ENCODE assay signal across 17 mouse cellular contexts in genomic region chr3:83965333-83965732, GRCm38 (mm10).
DNase-seq lines count a peak whose midpoint lies in the region; ATAC-seq and TF ChIP-seq lines count a peak whose summit lies in the region.
"Had no signal": no experiment of that assay in that cellular context is flagged by ENCODE, and none has a peak within 500 bp of the region (broad histone marks: within the 10 kb centered on the region; RNA-seq: fewer than 3 reads in every experiment).

No protein-coding gene starts in this region.

- no peak for TF ChIP-seq EP300 in heart, postnatal 0 days (IDR thresholded peaks at IDR 0.05; ENCODE audit: low read depth)

- intact Hi-C loops in left cerebral cortex, postnatal 14 days (cut with DNase I) = no loop called here

- H3K4me1 ChIP-seq in forebrain, embryonic 10.5 days = peaks cover 39% of the 10 kb centered on the region
- H3K4me1 ChIP-seq in forebrain, embryonic 11.5 days (replicated peaks; ENCODE audit: control insufficient read depth, insufficient read depth, low read length) = peaks cover 2% of the 10 kb centered on the region; the same call in 1 of the 2 replicates
- peaks cover 25% of the 10 kb centered on the region; the same call in 1 of the 2 replicates for H3K4me1 ChIP-seq in heart, postnatal 0 days (ENCODE audit: control insufficient read depth, insufficient read depth)
- H3K4me1 ChIP-seq in midbrain, embryonic 13.5 days (replicated peaks) = peaks cover 30% of the 10 kb centered on the region

- H3K36me3 ChIP-seq in forebrain, embryonic 10.5 days (replicated peaks) = peaks cover 47% of the 10 kb centered on the region
- H3K36me3 ChIP-seq in forebrain, embryonic 11.5 days (ENCODE audit: control insufficient read depth, insufficient read depth, low read length) = no peaks in the 10 kb centered on the region; the same call in 1 of the 2 replicates
- H3K36me3 ChIP-seq in heart, postnatal 0 days (replicated peaks; ENCODE audit: control insufficient read depth, insufficient read depth, low read length) = no peaks in the 10 kb centered on the region
- peaks cover 13% of the 10 kb centered on the region for H3K36me3 ChIP-seq in midbrain, embryonic 13.5 days

- WGBS in forebrain, embryonic 10.5 days = 71% methylated on average over 2 of the region's 2 CpGs
- WGBS in forebrain, embryonic 11.5 days = 82% methylated on average over 2 of the region's 2 CpGs
- WGBS in heart, postnatal 0 days = 68% methylated on average over 2 of the region's 2 CpGs
- WGBS in midbrain, embryonic 13.5 days = 76% methylated on average over 2 of the region's 2 CpGs

- ATAC-seq in forebrain, embryonic 11.5 days (replicated peaks; ENCODE audit: low FRiP score) = no peak
- ATAC-seq in heart, postnatal 0 days (ENCODE audit: insufficient read depth, low read depth) = no peak
- peak; percentile 51; the same call in 1 of the 2 replicates for ATAC-seq in midbrain, embryonic 13.5 days
- ATAC-seq: inflammation-experienced regulatory T-cells, adult 6 months had no signal

- no peak overlapping the region for H3K4me3 ChIP-seq in forebrain, embryonic 10.5 days
- no peak overlapping the region for H3K4me3 ChIP-seq in forebrain, embryonic 11.5 days (ENCODE audit: low read depth, low read length)
- H3K4me3 ChIP-seq in heart, postnatal 0 days (ENCODE audit: low read depth, low read length) = no peak overlapping the region
- H3K4me3 ChIP-seq in midbrain, embryonic 13.5 days (replicated peaks) = no peak overlapping the region
- H3K4me3 ChIP-seq: embryonic facial prominence, embryonic 13.5 days; limb, embryonic 12.5 days had no signal

- no peak overlapping the region for H3K4me2 ChIP-seq in forebrain, embryonic 11.5 days (ENCODE audit: low read depth, low read length, severe bottlenecking)
- no peak overlapping the region for H3K4me2 ChIP-seq in heart, postnatal 0 days (ENCODE audit: low read depth, low read length)
- no peak overlapping the region for H3K4me2 ChIP-seq in midbrain, embryonic 13.5 days (replicated peaks)
- H3K4me2 ChIP-seq: embryonic facial prominence, embryonic 13.5 days; limb, embryonic 12.5 days had no signal

- no peak for TF ChIP-seq CTCF in heart, postnatal 0 days (IDR thresholded peaks at IDR 0.05; ENCODE audit: low read depth)

- H3K9ac ChIP-seq in forebrain, embryonic 11.5 days (ENCODE audit: low read length) = no peak overlapping the region
- H3K9ac ChIP-seq in heart, postnatal 0 days (replicated peaks; ENCODE audit: low read depth, low read length) = no peak overlapping the region
- no peak overlapping the region for H3K9ac ChIP-seq in midbrain, embryonic 13.5 days (replicated peaks)
- H3K9ac ChIP-seq: embryonic facial prominence, embryonic 13.5 days; limb, embryonic 12.5 days had no signal

- no peak for DNase-seq in forebrain, embryonic 10.5 days (ENCODE audit: extremely low spot score, low spot score)
- no peak for DNase-seq in forebrain, embryonic 11.5 days (ENCODE audit: low spot score)
- DNase-seq in heart, postnatal 0 days (ENCODE audit: low spot score) = no peak
- no peak for DNase-seq in heart, adult 9 months (ENCODE audit: low spot score in 2 of 2)
- peak; percentile 27 for DNase-seq in cerebellum, adult 9-11 months
- DNase-seq in left cerebral cortex, postnatal 14 days (ENCODE audit: low spot score in 2 of 2) = no peak
- no peak for DNase-seq in embryo, embryonic 11 days
- DNase-seq: kidney, postnatal 10 days; layer of hippocampus, postnatal 36 days; lung, adult 2 months; right cerebral cortex, postnatal 14 days; thymus, postnatal 14 days had no signal

- no peaks in the 10 kb centered on the region for H3K9me3 ChIP-seq in forebrain, embryonic 10.5 days
- H3K9me3 ChIP-seq in forebrain, embryonic 11.5 days (ENCODE audit: control insufficient read depth, low read length) = no peaks in the 10 kb centered on the region
- H3K9me3 ChIP-seq in heart, postnatal 0 days (replicated peaks; ENCODE audit: control insufficient read depth, low read length) = no peaks in the 10 kb centered on the region
- H3K9me3 ChIP-seq in midbrain, embryonic 13.5 days = no peaks in the 10 kb centered on the region
- H3K9me3 ChIP-seq: embryonic facial prominence, embryonic 13.5 days; G1E; limb, embryonic 12.5 days had no signal

- 0 out of 2 replicates have a peak overlapping the region, but pooled peaks have one; percentile 30 for H3K27ac ChIP-seq in forebrain, embryonic 10.5 days
- no peak overlapping the region for H3K27ac ChIP-seq in forebrain, embryonic 11.5 days (ENCODE audit: low read depth, low read length)
- H3K27ac ChIP-seq in heart, postnatal 0 days (ENCODE audit: low read depth) = peak overlapping the region; percentile 49
- H3K27ac ChIP-seq in midbrain, embryonic 13.5 days = peak overlapping the region; percentile 44; the same call in 1 of the 2 replicates
- H3K27ac ChIP-seq: embryonic facial prominence, embryonic 13.5 days; limb, embryonic 12.5 days had no signal

- H3K27me3 ChIP-seq in forebrain, embryonic 10.5 days (ENCODE audit: poor library complexity, severe bottlenecking) = no peaks in the 10 kb centered on the region
- H3K27me3 ChIP-seq in forebrain, embryonic 11.5 days (ENCODE audit: control insufficient read depth, insufficient read depth, low read length) = no peaks in the 10 kb centered on the region
- H3K27me3 ChIP-seq in heart, postnatal 0 days (ENCODE audit: control insufficient read depth, insufficient read depth, low read length) = no peaks in the 10 kb centered on the region
- no peaks in the 10 kb centered on the region for H3K27me3 ChIP-seq in midbrain, embryonic 13.5 days
- H3K27me3 ChIP-seq: embryonic facial prominence, embryonic 13.5 days; limb, embryonic 12.5 days had no signal
